Mouse (Mus musculus): ENCODE results near the gene Adprm.

GRCm38 (mm10) chr11:67049256-67049655 is 3.1 kb downstream of the Adprm start:
- TF ChIP-seq TBP (conservative IDR thresholded peaks at IDR 0.05; ENCODE audit: low read depth, low read length) (no peak), EP300 (IDR thresholded peaks at IDR 0.05; ENCODE audit: low read length) (no peak), CHD2 (IDR thresholded peaks at IDR 0.05; ENCODE audit: low read length) (no peak), USF1 (IDR thresholded peaks at IDR 0.05; ENCODE audit: low read depth, low read length) (no peak), E2F4 (IDR thresholded peaks at IDR 0.05; ENCODE audit: insufficient replicate concordance, low read depth, low read length) (no peak), ZMIZ1 (IDR thresholded peaks at IDR 0.05; ENCODE audit: low read depth, low read length) (no peak)

All from CH12.LX (cell line).